Mouse (Mus musculus) urinary bladder, postnatal 25 days (tissue): ENCODE measurements around the gene Edn1.

Experiments
- DNase-seq: peaks from one replicate; pipeline ENCODE4 v3.0.0; 2022; ENCODE audit warnings: low spot score

Gene Edn1

DNA sequence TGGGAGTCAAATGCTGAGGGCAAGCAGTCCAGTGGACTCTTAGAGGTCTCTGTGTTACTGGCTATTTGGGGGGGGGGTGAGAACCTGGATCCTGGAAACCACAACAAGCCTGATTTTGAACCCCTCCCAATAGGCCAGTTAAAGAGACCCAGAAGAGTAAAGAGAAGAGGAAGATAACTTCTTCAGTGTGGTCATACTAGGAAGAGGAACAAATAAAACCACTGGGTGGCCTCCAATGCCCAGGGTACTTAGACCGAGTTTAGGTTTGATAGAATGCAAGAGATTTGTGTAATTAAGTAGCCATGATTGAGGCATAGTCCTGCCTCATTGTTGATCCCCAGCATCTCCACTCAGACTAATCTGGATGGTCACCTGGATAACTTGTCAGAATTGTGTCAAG lies 14.4 kb downstream of the Edn1 start:
- no peak for DNase-seq

- no peak for DNase-seq
Observed at GRCm38 (mm10) chr13:42317808-42318207, 16.5 kb downstream of the Edn1 start.

- DNase-seq, result peak; percentile 19
Observed at GRCm38 (mm10) chr13:42328576-42328975, 27.3 kb downstream of the Edn1 start.

DNA sequence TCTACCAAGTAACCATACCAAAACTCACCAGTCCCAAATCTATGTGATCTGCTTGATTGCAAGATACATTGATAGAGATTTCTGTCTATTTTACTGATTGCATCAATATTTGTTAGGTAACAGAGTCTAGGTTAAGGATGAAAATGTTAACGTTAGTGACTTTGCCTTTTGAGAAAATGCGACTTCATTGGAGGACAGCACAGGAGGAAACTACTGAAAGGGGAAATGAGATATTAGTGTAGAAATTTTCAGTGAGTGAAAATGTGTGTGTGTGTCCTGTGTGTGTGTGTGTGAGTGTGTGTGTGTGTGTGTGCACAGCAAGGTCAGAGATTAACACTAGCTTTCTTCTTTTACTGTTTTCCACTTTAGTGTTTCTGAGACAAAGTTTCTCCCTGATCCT lies 29.8 kb downstream of the Edn1 start:
- DNase-seq, result no peak

- DNase-seq, result no peak
Observed at GRCm38 (mm10) chr13:42334981-42335380, 33.7 kb downstream of the Edn1 start.

DNA sequence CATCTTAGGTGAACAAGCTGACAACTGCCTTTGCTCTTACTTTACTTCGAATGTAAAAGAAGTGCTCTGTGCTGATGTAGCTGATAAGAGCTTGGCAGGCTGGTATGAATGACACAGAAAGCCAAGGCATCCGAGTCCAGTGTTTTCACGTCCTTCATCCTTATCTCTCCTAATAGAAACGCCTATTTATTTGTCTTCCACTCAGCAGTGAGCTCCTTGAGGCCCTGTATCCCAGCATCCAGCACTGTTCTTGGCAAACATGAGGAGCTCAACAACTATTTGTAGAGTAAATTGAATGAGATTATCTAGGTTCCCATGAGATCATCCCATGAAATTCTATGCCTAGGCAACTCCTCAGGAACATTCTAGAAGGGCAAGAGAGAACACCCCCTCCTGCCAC lies 35.1 kb downstream of the Edn1 start:
- no peak for DNase-seq

DNA sequence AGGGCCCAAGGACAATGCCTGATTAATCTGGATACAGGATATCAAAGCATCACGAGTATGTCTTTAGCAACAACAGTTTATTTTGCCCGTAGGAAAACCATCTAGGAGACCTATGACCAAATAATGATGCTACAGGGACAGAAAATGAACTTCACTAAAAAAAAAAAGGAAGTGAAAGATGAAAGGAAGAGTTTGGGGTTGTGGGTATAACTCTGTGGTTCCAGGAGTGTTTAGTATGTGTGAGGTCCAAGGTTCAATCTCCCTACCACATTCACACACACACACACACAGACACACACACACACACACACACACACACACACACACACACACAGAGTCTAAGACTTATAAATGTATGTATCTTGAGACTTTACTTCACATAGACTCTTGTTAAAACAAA lies 35.8 kb downstream of the Edn1 start:
- no peak for DNase-seq

- DNase-seq, result no peak
Observed at GRCm38 (mm10) chr13:42339466-42339865, 38.2 kb downstream of the Edn1 start.

GRCm38 (mm10) chr13:42341871-42342532 lies 40.7 kb downstream of the Edn1 start:
- DNase-seq, result no peak

DNA sequence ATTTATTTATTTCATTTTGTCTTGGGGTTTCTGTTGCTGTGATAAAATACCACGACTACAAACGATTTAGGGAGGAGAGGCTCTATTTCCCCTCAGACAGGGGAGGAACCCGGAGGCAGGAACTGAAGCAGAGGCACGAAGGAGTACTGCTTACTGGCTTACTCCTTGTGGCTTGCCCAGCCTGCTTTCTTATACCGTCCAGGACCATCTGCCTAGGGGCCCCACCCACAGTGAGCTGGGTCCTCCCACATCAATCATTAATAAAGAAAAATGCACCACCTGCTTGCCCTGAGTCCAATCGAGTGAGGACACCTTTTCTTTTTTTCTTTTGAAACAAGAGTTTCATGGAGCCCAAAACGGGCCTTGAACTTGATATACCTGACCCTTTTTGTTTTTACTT lies 44.2 kb downstream of the Edn1 start:
- no peak for DNase-seq

DNA sequence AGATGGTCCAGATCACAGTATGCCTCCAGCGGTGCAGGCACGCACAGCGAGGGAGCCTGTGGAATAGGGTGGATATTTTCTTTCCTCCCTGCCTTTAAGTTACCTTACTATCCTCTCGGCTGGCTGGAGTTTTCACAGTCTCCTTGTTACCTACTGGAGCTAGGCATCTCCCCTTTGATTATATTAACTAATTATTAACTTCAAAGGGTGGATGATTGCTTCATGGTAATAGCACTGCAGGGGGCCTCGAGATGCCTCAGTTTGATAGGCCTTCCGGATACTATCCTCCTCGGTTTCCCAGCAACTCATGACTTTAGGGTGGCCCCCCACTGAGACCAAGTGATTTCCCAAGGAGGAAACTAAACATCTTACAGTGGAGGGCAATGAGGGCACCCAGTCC lies 45.1 kb downstream of the Edn1 start:
- no peak for DNase-seq

DNA sequence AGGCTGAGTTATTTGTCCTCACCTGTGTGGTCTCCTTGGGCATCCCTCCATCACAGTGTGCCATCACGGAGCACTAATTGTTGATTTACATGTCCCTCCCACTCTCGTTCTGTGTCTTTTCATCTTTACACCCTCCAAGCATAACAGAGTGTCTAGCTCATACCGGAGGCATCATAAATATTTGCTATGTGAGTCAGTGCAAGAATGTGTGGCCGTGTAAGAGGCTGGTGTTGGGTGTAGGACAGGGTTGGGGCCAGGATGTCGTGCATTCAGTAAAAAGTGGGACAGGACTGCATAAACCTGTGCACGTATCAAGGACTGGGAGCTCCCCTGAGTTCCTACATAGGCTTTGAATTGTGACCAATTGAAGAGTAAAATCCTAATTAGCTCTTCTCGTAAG lies 50.4 kb downstream of the Edn1 start:
- DNase-seq, result no peak
